Mouse (Mus musculus) lung, postnatal 14 days (tissue): ENCODE measurements at regions not wholly inside any gene's neighbourhood (a gene's known extent, or its start where the extent isn't known, plus 50 kb on each side); places are given as distances from the start of the nearest gene placed in this dataset.

Experiments
- DNase-seq: peaks from one replicate; pipeline ENCODE4 v3.0.0; 2021

GRCm38 (mm10) chr4:68648311-68648710 lies 305.9 kb downstream of the Brinp1 start:
- no peak for DNase-seq

- no peak for DNase-seq
Observed at GRCm38 (mm10) chr4:68633299-68633698, 320.9 kb downstream of the Brinp1 start.

DNA sequence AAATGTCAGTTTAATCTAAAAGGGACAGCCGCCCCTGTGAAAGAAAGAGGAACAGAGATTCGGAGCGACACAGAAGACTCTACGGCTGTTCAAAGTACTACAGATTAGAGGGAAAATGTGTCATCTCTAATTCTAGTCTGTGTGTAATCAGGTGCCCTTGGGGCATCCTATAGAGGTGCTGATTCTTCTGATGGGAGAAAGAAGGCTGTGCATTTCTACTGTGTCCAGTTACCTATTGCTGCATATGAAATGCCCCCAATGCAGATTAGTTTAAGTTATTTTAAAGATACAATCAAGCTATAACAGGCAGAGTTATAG lies 330.2 kb downstream of the Brinp1 start:
- no peak for DNase-seq

GRCm38 (mm10) chr4:68623125-68624024 lies 330.8 kb downstream of the Brinp1 start:
- DNase-seq = no peak

- no peak for DNase-seq
Observed at GRCm38 (mm10) chr4:68620585-68620984, 333.6 kb downstream of the Brinp1 start.

GRCm38 (mm10) chr4:68615706-68616397 lies 338.3 kb downstream of the Brinp1 start:
- no peak for DNase-seq

- DNase-seq = no peak
Observed at GRCm38 (mm10) chr4:68612263-68613012, 341.8 kb downstream of the Brinp1 start.

DNA sequence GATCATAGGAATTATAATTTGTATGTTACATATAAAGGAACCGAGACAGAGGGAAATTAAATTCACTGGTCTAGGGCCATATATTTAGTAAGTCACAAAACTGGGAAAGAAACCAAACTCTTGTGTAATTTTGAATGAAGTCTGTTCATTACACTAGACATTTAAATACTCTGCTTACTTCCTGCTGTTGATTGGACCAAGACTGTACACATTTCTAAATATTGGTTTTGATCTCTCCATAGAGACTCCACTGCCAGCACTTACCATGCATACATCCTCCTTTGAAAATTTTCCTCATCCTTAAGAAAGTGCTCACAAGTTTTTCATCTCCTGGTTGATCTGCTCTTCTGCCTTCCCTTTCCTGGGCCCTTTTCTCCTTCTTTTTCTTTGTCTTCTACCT lies 358.9 kb downstream of the Brinp1 start:
- no peak for DNase-seq

- no peak for DNase-seq
Observed at GRCm38 (mm10) chr4:68575375-68575774, 378.8 kb downstream of the Brinp1 start.

GRCm38 (mm10) chr4:68574610-68575167 lies 379.5 kb downstream of the Brinp1 start:
- DNase-seq = no peak

- DNase-seq = peak; percentile 37
Observed at GRCm38 (mm10) chr4:68573333-68573732, 380.9 kb downstream of the Brinp1 start.

DNA sequence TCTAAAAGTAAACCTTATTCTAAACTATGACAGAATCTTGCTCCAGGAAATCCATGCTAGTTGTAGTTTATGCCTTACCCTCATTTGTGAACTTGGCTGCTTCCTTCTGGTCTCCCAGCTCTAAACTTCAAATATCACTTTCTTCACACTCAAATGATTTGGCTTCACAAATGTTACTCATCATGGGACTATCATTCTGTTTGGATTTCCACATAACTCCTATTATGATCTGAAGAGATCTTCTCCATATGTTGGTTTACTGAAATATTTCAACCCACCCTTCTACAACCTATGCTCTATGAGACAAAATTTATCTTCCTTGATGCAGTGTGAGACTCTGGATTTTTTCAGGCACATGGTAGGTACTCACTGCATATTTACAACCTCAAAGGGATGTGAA lies 381.7 kb downstream of the Brinp1 start:
- DNase-seq = no peak

DNA sequence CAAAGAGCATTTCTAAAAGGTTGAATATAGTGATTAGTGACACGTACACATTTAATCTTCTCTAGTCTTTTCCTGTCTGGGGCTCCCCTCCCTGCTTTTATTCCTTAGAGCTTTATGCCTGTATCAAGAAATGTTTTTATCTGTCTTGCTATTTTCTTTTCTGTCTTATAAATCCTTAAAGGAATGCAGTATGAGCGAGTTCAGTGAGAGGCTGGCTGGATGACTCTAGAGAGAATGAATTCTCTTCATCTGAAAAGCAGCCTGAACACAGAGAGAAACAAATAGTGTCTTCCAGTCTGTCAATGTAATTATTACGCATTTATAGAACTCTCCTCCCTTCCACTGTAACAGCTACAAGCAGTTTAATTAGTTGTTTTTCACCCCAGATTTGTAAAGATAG lies 417.9 kb downstream of the Brinp1 start:
- no peak for DNase-seq

GRCm38 (mm10) chr4:68535815-68536214 lies 418.4 kb downstream of the Brinp1 start:
- DNase-seq = no peak

DNA sequence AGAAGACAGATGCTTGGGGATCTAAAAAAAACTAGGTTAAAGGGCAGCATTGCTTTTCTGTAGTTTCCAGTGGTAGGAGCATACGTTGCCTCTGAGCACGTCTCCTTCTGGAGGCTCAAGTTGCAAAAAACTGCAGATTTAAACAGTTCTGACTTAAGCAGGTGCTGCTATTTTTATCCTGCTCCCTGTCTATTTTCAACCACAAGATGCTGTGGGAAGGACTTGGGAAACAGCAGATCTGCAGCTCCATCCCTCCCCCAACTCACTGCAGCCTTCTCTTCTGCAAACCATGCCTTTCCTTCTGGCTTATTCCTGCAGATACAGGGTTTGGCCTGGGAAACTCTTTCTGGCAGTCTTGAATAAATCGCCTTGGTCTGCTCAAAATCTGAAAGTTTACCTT lies 422.1 kb downstream of the Brinp1 start:
- no peak for DNase-seq

GRCm38 (mm10) chr4:68487993-68488392 lies 466.2 kb downstream of the Brinp1 start:
- no peak for DNase-seq

GRCm38 (mm10) chr4:68486876-68487275 lies 467.3 kb downstream of the Brinp1 start:
- no peak for DNase-seq

GRCm38 (mm10) chr4:68461783-68462182 lies 492.4 kb downstream of the Brinp1 start:
- DNase-seq = no peak

DNA sequence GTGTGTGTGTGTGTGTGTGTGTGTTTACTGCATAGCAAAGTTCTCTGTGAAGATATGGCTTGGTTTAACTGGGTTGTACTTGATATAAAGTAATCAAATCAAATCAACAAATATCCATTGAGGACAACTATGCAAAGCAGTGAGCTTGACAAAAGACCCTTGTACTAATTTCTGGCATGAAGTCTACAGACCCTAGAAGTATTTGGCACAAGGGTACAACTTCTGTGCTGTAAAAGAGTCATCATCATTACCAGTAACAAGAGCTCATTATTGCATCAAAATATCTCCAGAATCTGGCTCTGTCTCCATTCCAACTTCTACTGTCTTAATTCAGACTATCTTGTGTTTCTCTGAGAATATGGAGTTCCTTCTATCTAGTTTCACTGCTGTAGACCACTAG lies 538.2 kb downstream of the Brinp1 start:
- DNase-seq = no peak

DNA sequence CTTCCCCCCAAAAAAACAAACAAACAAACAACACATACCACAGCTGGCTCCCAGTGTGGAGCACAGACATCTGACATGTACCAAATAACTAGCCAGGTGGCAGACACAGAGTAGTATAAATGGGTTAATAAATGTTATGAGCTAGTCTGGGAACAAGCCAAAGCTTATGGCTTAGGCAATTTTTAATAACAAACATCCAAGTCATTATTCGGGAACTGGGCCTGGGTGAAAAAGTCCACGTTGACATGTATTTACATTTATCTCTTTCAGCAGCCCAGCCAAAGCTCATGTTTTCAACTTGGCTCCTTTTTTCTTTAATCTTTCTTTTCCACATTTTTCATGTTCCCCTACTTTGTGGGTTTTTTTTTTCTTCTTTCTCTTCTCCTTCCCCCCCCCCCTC lies 543.4 kb downstream of the Brinp1 start:
- no peak for DNase-seq

DNA sequence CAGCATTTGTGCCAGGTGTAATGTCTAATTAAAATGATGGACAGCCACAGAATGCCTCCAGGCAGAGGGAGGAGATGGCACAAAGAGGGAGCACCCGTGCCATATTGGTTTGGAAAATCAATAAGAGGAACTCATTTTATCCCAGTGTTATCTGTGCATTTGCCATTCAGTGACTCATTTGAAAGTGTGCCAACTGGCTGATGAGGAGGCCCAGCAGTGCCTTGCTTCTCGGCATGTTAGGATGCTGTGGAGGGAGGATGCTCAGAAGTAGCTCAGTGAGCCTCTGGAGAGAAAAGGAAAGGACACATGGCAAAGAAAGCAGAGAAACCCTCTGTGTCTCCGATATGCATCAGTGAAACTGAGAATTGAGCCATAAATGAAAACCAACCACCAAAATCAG lies 549.8 kb downstream of the Brinp1 start:
- no peak for DNase-seq

- DNase-seq = no peak
Observed at GRCm38 (mm10) chr4:68387097-68387496, 567.1 kb downstream of the Brinp1 start.

DNA sequence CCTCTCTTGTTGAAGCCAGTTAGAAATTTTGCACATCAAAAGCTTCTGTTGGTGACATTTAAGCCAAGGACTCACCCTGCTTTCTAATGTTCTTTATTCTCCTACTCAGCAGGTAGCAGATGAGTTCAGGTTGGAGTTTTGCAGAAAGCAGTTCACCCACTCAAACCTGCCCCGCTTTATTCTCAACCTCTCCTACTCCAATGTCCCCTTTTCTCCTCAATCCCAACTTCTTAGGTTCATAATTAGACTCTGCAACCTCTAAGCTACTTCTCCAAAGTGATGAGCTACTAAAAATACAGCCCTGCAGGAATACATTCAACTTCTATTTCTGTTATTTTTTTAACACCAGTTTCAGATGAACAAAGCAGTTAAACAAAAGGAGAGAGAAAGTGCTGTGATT lies 572.2 kb downstream of the Brinp1 start:
- DNase-seq = no peak
